9 mouse cellular contexts compared by ENCODE assay signal in the genomic region with DNA sequence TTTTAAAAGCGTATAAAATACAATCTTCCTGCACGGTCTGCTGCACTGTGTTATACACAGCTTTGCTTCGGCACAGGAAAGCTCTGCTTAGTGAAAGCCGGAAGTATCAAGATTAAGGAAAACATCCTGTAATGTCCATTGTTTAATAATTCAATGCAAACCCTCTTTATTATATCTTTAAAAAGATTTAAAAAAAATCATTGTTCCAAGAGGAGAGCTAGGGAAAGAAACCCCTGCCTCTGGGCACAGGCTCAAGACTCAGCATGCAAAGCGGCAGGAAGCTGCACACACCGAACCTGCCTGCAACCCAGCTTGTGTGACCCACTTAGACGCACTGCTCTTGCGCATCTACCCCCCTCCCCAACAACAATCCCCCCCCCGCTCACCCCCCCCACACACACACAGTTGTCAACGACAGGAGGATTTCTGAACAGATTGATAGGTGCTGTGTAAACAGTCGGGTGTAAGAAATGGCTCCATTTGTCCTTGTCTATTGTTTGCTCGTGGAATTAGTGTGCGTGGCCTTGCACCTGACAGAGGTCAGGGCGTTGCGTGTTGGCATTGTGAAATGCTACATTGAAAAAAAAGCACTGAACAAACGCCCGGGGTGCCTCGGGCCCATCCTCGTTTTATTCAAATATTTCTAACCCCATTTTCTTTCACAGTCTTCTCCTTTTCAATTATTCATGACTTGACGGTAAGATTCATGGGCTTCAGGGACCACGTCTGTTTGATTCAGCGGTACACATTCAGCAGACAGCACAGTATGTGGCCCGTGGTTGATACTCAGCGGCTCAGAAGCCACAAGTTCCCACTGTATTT.
DNase-seq lines count a peak whose midpoint lies in the region; ATAC-seq and TF ChIP-seq lines count a peak whose summit lies in the region.
"Had no signal": no experiment of that assay in that cellular context is flagged by ENCODE, and none has a peak within 500 bp of the region (broad histone marks: within the 10 kb centered on the region; RNA-seq: fewer than 3 reads in every experiment).

No protein-coding gene starts in this region.

- no peaks in the 10 kb centered on the region for H3K36me3 ChIP-seq in limb, embryonic 14.5 days (ENCODE audit: control insufficient read depth, insufficient read depth, low read length)
- H3K36me3 ChIP-seq in stomach, postnatal 0 days (ENCODE audit: control insufficient read depth, insufficient read depth, low read length), result no peaks in the 10 kb centered on the region
- H3K36me3 ChIP-seq: liver, embryonic 13.5 days had no signal

- ATAC-seq in granulocyte monocyte progenitor cell, adult 5-6 weeks (replicated peaks; ENCODE audit: poor library complexity, severe bottlenecking), result peak; percentile 46; the same call in 1 of the 2 replicates
- no peak for ATAC-seq in limb, embryonic 14.5 days (ENCODE audit: low FRiP score, low read depth)
- ATAC-seq in stomach, postnatal 0 days (ENCODE audit: low FRiP score, low TSS enrichment), result 0 out of 2 replicates have a peak, but pooled peaks have one; percentile 29

- no peak; the same call in 1 of the 2 replicates for TF ChIP-seq POLR2A in lung, adult 2 months (IDR thresholded peaks at IDR 0.05; ENCODE audit: borderline replicate concordance, extremely low read depth, low read depth, low read length)
- TF ChIP-seq POLR2A in limb, embryonic 14.5 days (IDR thresholded peaks at IDR 0.05; ENCODE audit: borderline replicate concordance, extremely low read depth, insufficient read depth, insufficient read length), result no peak

- TF ChIP-seq EP300 in stomach, postnatal 0 days (optimal IDR thresholded peaks at IDR 0.05), result no peak

- WGBS in lung, adult 2 months, result 27% methylated on average over 24 of the region's 24 CpGs
- 49% methylated on average over 24 of the region's 24 CpGs for WGBS in limb, embryonic 14.5 days
- 17% methylated on average over 24 of the region's 24 CpGs for WGBS in stomach, postnatal 0 days

- TF ChIP-seq CTCF in lung, adult 2 months (IDR thresholded peaks at IDR 0.05; ENCODE audit: insufficient read depth, low read length), result no peak
- no peak for TF ChIP-seq CTCF in stomach, postnatal 0 days (IDR thresholded peaks at IDR 0.05; ENCODE audit: low read depth)

- H3K9me3 ChIP-seq in limb, embryonic 14.5 days (ENCODE audit: control insufficient read depth, low read length), result no peaks in the 10 kb centered on the region
- no peaks in the 10 kb centered on the region for H3K9me3 ChIP-seq in stomach, postnatal 0 days (ENCODE audit: control insufficient read depth, low read length)
- H3K9me3 ChIP-seq: liver, embryonic 13.5 days had no signal

- H3K27ac ChIP-seq in limb, embryonic 14.5 days (replicated peaks; ENCODE audit: low read depth, low read length), result no peak overlapping the region
- no peak overlapping the region for H3K27ac ChIP-seq in stomach, postnatal 0 days (replicated peaks)
- H3K27ac ChIP-seq: liver, embryonic 13.5 days had no signal

- H3K4me3 ChIP-seq in lung, adult 2 months (replicated peaks; ENCODE audit: extremely low read depth, low read depth, low read length), result peak overlapping the region; percentile 38
- H3K4me3 ChIP-seq in limb, embryonic 14.5 days (replicated peaks; ENCODE audit: low read length), result no peak overlapping the region
- H3K4me3 ChIP-seq in stomach, postnatal 0 days (ENCODE audit: low read depth, low read length), result no peak overlapping the region; the same call in 1 of the 2 replicates
- H3K4me3 ChIP-seq: liver, embryonic 13.5 days had no signal

- H3K4me1 ChIP-seq in lung, adult 2 months (ENCODE audit: control insufficient read depth, insufficient read depth, low read length), result peaks cover 5% of the 10 kb centered on the region
- H3K4me1 ChIP-seq in limb, embryonic 14.5 days (ENCODE audit: control insufficient read depth, insufficient read depth, low read length), result peaks cover 14% of the 10 kb centered on the region
- H3K4me1 ChIP-seq in stomach, postnatal 0 days (replicated peaks; ENCODE audit: control insufficient read depth, insufficient read depth), result no peaks in the 10 kb centered on the region
- H3K4me1 ChIP-seq: liver, embryonic 13.5 days had no signal

- H3K9ac ChIP-seq in limb, embryonic 14.5 days (ENCODE audit: low read depth, low read length, severe bottlenecking), result no peak overlapping the region
- no peak overlapping the region for H3K9ac ChIP-seq in stomach, postnatal 0 days (ENCODE audit: low read length)
- H3K9ac ChIP-seq: liver, embryonic 13.5 days had no signal

- no peaks in the 10 kb centered on the region for H3K27me3 ChIP-seq in limb, embryonic 14.5 days (ENCODE audit: control insufficient read depth, insufficient read depth, low read length)
- no peaks in the 10 kb centered on the region for H3K27me3 ChIP-seq in stomach, postnatal 0 days (ENCODE audit: control insufficient read depth, insufficient read depth, low read length)

- peak overlapping the region; percentile 7; the same call in 1 of the 2 replicates for H3K4me2 ChIP-seq in limb, embryonic 14.5 days (replicated peaks; ENCODE audit: low read depth, low read length, severe bottlenecking)
- peak overlapping the region; percentile 40 for H3K4me2 ChIP-seq in stomach, postnatal 0 days (replicated peaks; ENCODE audit: low read depth)
- H3K4me2 ChIP-seq: liver, embryonic 13.5 days had no signal

- no peak for DNase-seq in lung, adult 2 months
- no peak for DNase-seq in lung, postnatal 25 days (ENCODE audit: low spot score)
- DNase-seq in limb, embryonic 14.5 days (ENCODE audit: low spot score), result no peak
- DNase-seq in stomach, postnatal 0 days (ENCODE audit: low spot score), result no peak
- no peak for DNase-seq in spleen, postnatal 14 days (ENCODE audit: low spot score in 2 of 2)
- DNase-seq in thymus, postnatal 4 days, result no peak
- no peak for DNase-seq in ovary, postnatal 14 days (ENCODE audit: low spot score)
- DNase-seq: liver, embryonic 13.5 days had no signal
